Mouse (Mus musculus) hindbrain, embryonic 10.5 days (tissue): ENCODE measurements around the gene Bbs10. TPM values are rescaled to one million over a fixed set of nuclear protein-coding genes. Genes with fewer than 3 reads are reported as not detected.

Experiments
- DNase-seq: peaks from one replicate; pipeline ENCODE4 v3.0.0-alpha.2; 2017; ENCODE audit warnings: low spot score
- H3K27ac ChIP-seq: fragments of 300-500 bp; sonication (generic); 2 replicates; pipeline ENCODE4 v1.5.1; 2016; ENCODE audit warnings: mild to moderate bottlenecking, moderate library complexity
- H3K27me3 ChIP-seq: fragments of 300-500 bp; sonication (generic); 2 replicates; pipeline ENCODE4 v1.6.1; 2016; ENCODE audit warnings: mild to moderate bottlenecking; ENCODE audit not compliant: poor library complexity, insufficient read depth, severe bottlenecking
- H3K36me3 ChIP-seq: fragments of 300-500 bp; sonication (generic); 2 replicates; pipeline ENCODE4 v1.6.1; 2016; ENCODE audit warnings: mild to moderate bottlenecking, moderate library complexity
- H3K4me1 ChIP-seq: fragments of 300-500 bp; sonication (generic); replicated peaks from 2 replicates; pipeline ENCODE4 v1.6.1; 2016; ENCODE audit warnings: mild to moderate bottlenecking
- H3K4me3 ChIP-seq: fragments of 300-500 bp; sonication (generic); 2 replicates; pipeline ENCODE4 v1.5.1; 2016; ENCODE audit warnings: mild to moderate bottlenecking, moderate library complexity
- H3K9me3 ChIP-seq: fragments of 300-500 bp; sonication (generic); 2 replicates; pipeline ENCODE4 v1.6.1; 2016; ENCODE audit warnings: mild to moderate bottlenecking, moderate library complexity
- WGBS: fragments of 180-500 bp; shearing (Covaris S2); methylation state at CpG from one replicate; pipeline ENCODE4 v1.1.7; 2016; 5-methylcytosine and 5-hydroxymethylcytosine counted together
- polyA plus RNA-seq: library from polyadenylated mRNA; unstranded; fragments of >200 nt; fragmentation: Nextera tagmentation; extraction: Ambion mirVana; gene quantifications from 2 replicates; pipeline ENCODE4 v1.2.1, GENCODE M21; 2016

Bbs10 gene
- polyA plus RNA-seq, 1 experiment from 2014 or later = 5.4 TPM

DNA sequence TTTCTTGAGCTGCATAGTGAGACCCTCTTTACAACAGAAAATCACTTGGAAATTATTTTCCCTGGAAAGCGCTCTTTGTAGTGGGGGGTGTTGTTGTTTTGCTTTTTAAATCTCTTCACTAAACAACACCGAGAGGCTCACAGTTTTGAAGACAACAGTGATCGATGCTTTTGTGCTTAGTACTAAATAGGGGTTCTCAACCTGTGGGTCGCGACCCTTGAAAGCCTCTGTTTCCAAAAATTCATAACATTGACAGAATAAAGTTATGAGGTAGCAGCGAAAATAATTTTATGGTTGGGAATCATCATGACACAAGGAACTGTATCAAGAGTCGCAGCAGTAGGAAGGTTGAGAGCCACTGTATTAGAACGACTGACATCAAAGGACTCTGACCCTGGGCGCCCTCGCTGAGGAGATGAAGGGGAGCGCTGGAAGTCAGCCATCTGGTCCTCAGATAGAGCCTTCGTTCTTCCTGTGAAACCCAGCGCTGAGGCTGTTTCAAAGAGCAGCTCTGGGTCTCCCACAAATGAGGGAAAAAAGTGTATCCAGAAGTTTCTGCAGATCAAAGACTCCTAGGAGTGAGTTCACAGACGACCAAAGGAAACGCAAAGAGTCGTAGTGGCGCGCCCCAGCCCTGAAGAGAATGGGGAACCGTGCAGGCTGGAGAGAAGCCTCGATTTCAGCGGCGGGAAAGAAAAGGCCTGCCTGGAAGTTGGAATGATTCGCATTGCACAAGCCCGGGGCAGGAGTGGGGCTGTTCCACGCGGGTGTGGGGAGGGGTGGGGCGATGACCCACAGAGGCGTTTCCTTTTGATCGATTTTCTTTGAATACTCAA, 37.3 kb downstream of the Bbs10 start:
- H3K4me3 ChIP-seq = peak overlapping the region; percentile 31
- H3K27me3 ChIP-seq = no peaks in the 10 kb centered on the region
- H3K36me3 ChIP-seq = no peaks in the 10 kb centered on the region
- no peaks in the 10 kb centered on the region for H3K9me3 ChIP-seq
- 21% methylated on average over 29 of the region's 29 CpGs for WGBS
- peak; percentile 50 for DNase-seq
- H3K4me1 ChIP-seq = peaks cover 9% of the 10 kb centered on the region; the same call in 1 of the 2 replicates
- H3K27ac ChIP-seq = peak overlapping the region; percentile 9; the same call in 1 of the 2 replicates

DNA sequence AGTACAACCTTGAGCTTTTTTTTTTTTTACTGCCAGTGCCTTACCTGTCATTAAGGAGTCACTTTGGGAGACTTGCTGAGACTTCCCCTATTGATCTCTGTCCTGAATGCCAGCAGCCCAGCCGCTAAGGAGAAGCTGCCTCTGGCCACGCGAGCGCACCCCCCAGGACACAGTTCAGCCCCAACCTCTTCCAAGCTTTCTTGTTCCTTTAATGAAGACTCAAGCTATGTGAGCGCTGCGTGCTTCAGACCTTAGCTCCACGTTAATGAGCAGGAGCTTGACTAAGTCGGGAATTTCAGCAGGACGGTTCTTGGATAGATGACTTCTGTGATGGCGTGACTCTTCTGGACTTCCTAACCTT, 37.9 kb downstream of the Bbs10 start:
- peak overlapping the region; percentile 9; the same call in 1 of the 2 replicates for H3K27ac ChIP-seq
- H3K36me3 ChIP-seq = no peaks in the 10 kb centered on the region
- peak overlapping the region; percentile 31 for H3K4me3 ChIP-seq
- peaks cover 9% of the 10 kb centered on the region; the same call in 1 of the 2 replicates for H3K4me1 ChIP-seq
- H3K9me3 ChIP-seq = no peaks in the 10 kb centered on the region
- no peaks in the 10 kb centered on the region for H3K27me3 ChIP-seq
- WGBS = 21% methylated on average over 10 of the region's 10 CpGs
- DNase-seq = peak; percentile 13

DNA sequence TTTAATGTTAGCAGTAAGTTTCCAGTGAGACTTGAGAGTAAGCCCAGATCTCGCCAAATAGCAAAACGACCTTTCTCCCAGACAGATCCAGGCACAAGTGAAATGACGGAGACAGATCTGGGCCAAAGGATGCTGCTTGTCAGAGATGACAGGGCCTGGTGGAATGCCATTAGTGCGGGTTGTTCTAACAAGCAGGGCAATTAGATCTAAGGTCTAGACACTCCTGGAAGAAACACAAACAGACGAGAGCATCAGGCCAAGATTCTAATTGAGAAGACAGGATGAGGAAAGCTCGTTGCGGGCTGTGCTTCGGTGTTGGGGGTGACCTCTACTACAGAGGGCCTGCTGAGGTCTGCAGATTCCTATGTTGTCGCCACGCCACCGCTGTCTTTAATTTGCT, 40.8 kb downstream of the Bbs10 start:
- Histone ChIP-seq H3K27ac (no peak overlapping the region), H3K4me3 (no peak overlapping the region), H3K4me1 (peaks cover 9% of the 10 kb centered on the region; the same call in 1 of the 2 replicates), H3K36me3 (no peaks in the 10 kb centered on the region), H3K9me3 (no peaks in the 10 kb centered on the region), H3K27me3 (no peaks in the 10 kb centered on the region)
- WGBS = 78% methylated on average over 11 of the region's 11 CpGs
- DNase-seq = no peak

DNA sequence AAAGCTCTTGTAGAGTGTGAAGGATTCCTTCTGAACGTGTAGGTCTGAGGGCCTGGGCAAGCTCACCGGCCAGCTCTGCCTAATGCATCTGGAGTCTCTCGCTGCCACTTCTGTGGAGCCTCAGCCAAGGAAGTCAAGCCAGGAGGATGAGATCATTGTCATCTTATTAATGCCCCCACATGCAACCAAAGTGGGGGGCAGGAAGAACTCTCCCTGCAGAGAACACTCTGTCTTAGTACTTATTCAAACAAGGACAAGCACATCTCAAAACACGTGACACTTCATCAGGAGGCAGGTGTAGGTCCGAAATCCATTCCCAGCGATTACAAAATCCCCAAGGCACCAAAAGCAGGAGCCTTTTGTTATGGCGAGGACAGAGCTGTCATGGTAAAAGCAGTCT, 43.3 kb downstream of the Bbs10 start:
- Histone ChIP-seq H3K4me1 (no peaks in the 10 kb centered on the region), H3K9me3 (no peaks in the 10 kb centered on the region), H3K4me3 (no peak overlapping the region), H3K36me3 (no peaks in the 10 kb centered on the region), H3K27me3 (no peaks in the 10 kb centered on the region), H3K27ac (no peak overlapping the region)
- no peak for DNase-seq
- WGBS = 90% methylated on average over 7 of the region's 7 CpGs

DNA sequence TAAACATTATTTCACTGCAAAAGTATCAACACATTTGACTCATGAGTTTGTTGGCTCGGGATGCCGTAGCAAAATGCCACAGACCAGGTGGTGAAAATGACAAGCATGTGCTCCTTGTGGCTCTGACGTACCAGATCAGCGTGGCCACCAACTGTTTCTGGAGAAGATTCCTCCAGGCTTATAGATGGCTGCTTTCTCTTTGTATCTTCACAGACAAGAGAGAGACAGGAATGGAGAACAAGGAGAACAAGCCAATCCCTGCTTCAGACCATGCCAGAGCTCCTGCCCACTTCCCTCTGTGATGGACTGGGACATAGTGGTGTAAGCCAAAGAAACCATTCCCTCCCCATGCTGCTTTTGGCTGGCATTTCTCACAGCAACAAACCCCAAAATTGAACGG, 45.1 kb downstream of the Bbs10 start:
- H3K36me3 ChIP-seq = no peaks in the 10 kb centered on the region
- H3K27ac ChIP-seq = no peak overlapping the region
- H3K4me3 ChIP-seq = no peak overlapping the region
- no peaks in the 10 kb centered on the region for H3K4me1 ChIP-seq
- no peaks in the 10 kb centered on the region for H3K9me3 ChIP-seq
- 90% methylated on average over 5 of the region's 5 CpGs for WGBS
- DNase-seq = no peak
- no peaks in the 10 kb centered on the region for H3K27me3 ChIP-seq

DNA sequence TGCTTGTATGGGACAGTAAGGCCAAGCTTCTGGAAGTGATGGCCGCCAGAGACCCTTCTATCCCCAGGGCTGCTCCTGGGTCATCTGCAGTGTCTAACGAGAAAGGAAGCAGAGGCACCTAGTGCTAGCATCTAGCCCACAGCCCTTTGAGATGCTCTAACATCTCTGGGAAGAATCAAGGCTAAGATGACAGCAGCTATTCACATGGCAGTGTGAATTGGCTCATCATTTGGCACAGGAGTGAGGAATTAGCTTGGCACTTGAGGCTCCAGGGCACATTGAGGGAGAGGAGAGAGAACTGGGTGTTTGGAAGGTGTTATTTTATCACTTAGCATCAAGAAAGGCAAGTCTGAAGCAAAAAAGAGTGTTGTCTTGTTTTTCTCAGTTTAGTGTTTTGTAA, 49.8 kb downstream of the Bbs10 start:
- no peaks in the 10 kb centered on the region for H3K27me3 ChIP-seq
- WGBS = 70% methylated on average over 2 of the region's 2 CpGs
- no peak for DNase-seq
- no peaks in the 10 kb centered on the region for H3K36me3 ChIP-seq
- no peaks in the 10 kb centered on the region for H3K9me3 ChIP-seq
- no peaks in the 10 kb centered on the region for H3K4me1 ChIP-seq
- H3K4me3 ChIP-seq = no peak overlapping the region
- H3K27ac ChIP-seq = no peak overlapping the region

Other genes starting within 250 kb of the Bbs10 start
- gene Osbpl8, start 133.9 kb upstream of the Bbs10 start, polyA plus RNA-seq = 9.2 and 9.4 TPM in 2 replicates
- gene Nap1l1, start 174.5 kb downstream of the Bbs10 start, polyA plus RNA-seq = 256 and 361 TPM in 2 replicates
- gene Phlda1, start 207.6 kb downstream of the Bbs10 start, polyA plus RNA-seq = 36.9 and 41.1 TPM in 2 replicates